Mouse (Mus musculus) embryonic facial prominence, embryonic 15.5 days (tissue): ENCODE results near the gene Slc2a8. TPM values are rescaled to one million over a fixed set of nuclear protein-coding genes. Genes with fewer than 3 reads are reported as not detected.
A peak's percentile ranks its signal among the peaks of the same experiment; 100 is the strongest.

ENCODE experiments used
- ATAC-seq: fragments of 200-750 bp; cut with Nextera tagmentation; 2 replicates; pipeline ENCODE4 v1.8.0; 2017; ENCODE audit warnings: low read depth, moderate TSS enrichment; ENCODE audit not compliant: insufficient number of reproducible peaks, low FRiP score, low TSS enrichment
- H3K27ac ChIP-seq: fragments of 300-500 bp; sonication (generic); replicated peaks from 2 replicates; pipeline ENCODE4 v1.5.1; 2015; ENCODE audit warnings: mild to moderate bottlenecking, inconsistent platforms
- H3K27me3 ChIP-seq: fragments of 300-500 bp; sonication (generic); 2 replicates; pipeline ENCODE4 v1.6.1; 2015; ENCODE audit warnings: inconsistent platforms
- H3K36me3 ChIP-seq: fragments of 300-500 bp; sonication (generic); 2 replicates; pipeline ENCODE4 v1.6.1; 2015; ENCODE audit warnings: mild to moderate bottlenecking, inconsistent platforms
- H3K4me1 ChIP-seq: fragments of 300-500 bp; sonication (generic); 2 replicates; pipeline ENCODE4 v1.6.1; 2015; ENCODE audit warnings: inconsistent platforms
- H3K4me2 ChIP-seq: fragments of 300-500 bp; sonication (generic); replicated peaks from 2 replicates; pipeline ENCODE4 v1.6.1; 2015; ENCODE audit warnings: mild to moderate bottlenecking, inconsistent platforms
- H3K4me3 ChIP-seq: fragments of 300-500 bp; sonication (generic); replicated peaks from 2 replicates; pipeline ENCODE4 v1.5.1; 2015; ENCODE audit warnings: mild to moderate bottlenecking, inconsistent platforms
- H3K9ac ChIP-seq: fragments of 300-500 bp; sonication (generic); 2 replicates; pipeline ENCODE4 v1.6.1; 2015; ENCODE audit warnings: inconsistent platforms
- H3K9me3 ChIP-seq: fragments of 300-500 bp; sonication (generic); replicated peaks from 2 replicates; pipeline ENCODE4 v1.6.1; 2016; ENCODE audit warnings: inconsistent platforms
- WGBS: fragments of 180-500 bp; shearing (Covaris S2); methylation state at CpG from one replicate; pipeline ENCODE4 v1.1.7; 2015; 5-methylcytosine and 5-hydroxymethylcytosine counted together
- polyA plus RNA-seq: library from polyadenylated mRNA; unstranded; fragments of >200 nt; fragmentation: Nextera tagmentation; extraction: Ambion mirVana; gene quantifications from 2 replicates; pipeline ENCODE4 v1.2.1, GENCODE M21; 2015

Slc2a8 gene
- polyA plus RNA-seq, 1 experiment from 2014 or later, result 25.2 TPM

DNA sequence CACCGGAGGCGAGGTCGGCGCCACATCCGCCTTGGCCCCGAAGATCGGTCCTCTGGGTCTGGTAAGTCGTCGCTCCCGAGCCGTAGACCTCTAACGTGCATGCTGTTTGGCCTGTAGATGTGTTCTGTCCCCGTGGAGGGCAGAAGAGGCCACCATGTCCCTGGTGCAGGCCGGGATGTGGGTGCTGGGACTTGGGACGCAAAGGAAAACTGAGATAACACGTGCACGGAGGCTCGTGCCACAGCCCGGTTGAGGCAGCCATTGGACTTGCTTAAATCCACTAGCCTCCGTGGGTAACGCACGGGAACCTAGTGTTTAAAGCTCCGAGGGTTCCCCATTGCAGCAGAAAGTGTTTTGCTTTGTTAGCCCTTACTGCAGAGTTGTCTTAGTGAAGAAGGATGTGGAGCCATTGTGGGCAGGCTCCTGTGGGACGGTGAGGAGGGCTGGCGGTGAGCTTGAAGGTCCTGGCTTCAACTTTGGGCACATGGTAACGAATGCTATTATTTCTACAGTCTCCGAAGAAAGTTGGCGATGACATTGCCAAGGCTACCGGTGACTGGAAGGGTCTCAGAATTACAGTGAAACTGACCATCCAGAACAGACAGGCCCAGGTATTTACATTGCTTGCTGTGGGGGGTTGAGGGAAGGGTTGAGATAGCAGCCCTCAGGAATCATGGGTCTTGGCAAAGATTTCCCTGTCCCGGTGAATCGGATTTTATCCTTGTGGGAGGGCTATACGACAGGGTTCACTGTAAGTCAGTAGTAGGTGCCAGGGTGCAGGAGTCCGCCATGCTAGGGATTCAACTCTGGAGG lies 19.6 kb downstream of the Slc2a8 start:
- Histone ChIP-seq H3K36me3 (peaks cover 25% of the 10 kb centered on the region), H3K27me3 (no peaks in the 10 kb centered on the region), H3K9ac (peak overlapping the region; percentile 70), H3K9me3 (no peaks in the 10 kb centered on the region), H3K4me3 (peak overlapping the region; percentile 64), H3K27ac (peak overlapping the region; percentile 89), H3K4me1 (peaks cover 40% of the 10 kb centered on the region), H3K4me2 (peak overlapping the region; percentile 58)
- no peak for ATAC-seq
- under 1% methylated on average over 33 of the region's 33 CpGs for WGBS

DNA sequence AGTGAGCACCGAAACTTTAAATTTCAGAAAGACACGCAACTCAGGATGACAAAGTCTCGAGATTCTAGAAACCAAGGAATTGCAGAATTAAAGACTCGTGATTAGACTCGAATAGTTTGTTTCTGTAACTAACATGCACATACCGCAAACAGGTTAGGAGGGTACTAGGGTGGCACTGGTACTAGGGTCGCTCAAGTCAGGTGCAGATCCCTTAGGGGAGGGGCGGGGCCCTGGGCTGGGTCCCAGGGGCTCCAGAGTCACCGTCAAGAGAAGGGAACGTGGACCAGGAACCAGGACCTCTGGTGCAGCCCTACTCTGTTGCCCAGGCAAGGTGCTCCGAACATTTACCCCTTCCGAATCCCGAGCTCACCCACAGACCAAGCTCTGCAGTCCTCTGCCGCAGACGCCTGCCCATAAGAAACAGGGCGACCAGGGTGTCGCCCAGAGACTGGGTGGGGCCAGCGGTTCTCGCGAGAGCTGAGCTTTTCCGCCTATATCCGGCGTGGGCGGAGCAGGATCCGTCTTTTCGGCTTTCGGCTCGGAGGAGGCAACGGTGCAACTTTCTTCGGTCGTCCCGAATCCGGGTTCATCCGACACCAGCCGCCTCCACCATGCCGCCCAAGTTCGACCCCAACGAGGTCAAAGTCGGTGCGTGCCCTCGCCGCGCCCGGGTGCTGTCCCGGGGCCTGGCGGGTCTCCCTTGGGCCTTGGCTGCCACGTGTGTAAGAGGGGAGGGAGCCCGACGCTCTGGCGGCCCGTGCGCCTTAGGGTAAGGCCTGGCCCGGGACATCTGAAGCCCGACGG lies 20.5 kb downstream of the Slc2a8 start, which contains the start of the genes Rpl12 and Lrsam1:
Gene Rpl12, plus strand, starts transcription at position 368 of the 804 bp plus-strand sequence.
Gene Lrsam1, minus strand, starts transcription at position 423 of the 804 bp plus-strand sequence.
- no peaks in the 10 kb centered on the region for H3K27me3 ChIP-seq
- 2% methylated on average over 55 of the region's 55 CpGs for WGBS
- peak within 1 kb of the TSS; percentile 89 for H3K27ac ChIP-seq
- H3K36me3 ChIP-seq, result peaks cover 31% of the 10 kb centered on the region
- peak within 1 kb of the TSS; percentile 58 for H3K4me2 ChIP-seq
- no peaks in the 10 kb centered on the region for H3K9me3 ChIP-seq
- H3K9ac ChIP-seq, result peak within 1 kb of the TSS; percentile 70
- H3K4me3 ChIP-seq, result peak within 1 kb of the TSS; percentile 64
- H3K4me1 ChIP-seq, result peaks cover 40% of the 10 kb centered on the region
- peak; percentile 88 for ATAC-seq

DNA sequence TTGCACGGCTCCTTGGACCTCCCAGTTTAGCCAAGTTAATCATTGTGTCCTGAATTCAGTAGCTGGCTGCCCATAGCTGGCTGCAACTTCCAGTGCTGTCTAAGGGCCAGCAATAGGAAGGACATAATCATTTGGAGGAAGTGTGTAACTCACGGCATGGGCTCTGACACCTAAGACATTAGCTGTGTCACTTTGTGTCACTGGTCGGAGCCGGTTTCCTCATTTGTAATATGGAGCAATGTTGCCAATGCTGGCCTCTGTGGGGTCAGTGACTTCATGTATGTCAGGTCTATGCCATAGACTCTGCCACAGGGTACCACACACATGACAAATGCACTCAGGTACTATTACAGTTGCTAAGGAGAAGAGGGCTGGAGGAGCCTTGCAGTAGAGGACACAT lies 21.6 kb downstream of the Slc2a8 start:
- 86% methylated on average over 4 of the region's 4 CpGs for WGBS
- Histone ChIP-seq H3K4me2 (peak overlapping the region; percentile 58), H3K4me1 (peaks cover 34% of the 10 kb centered on the region), H3K9ac (peak overlapping the region; percentile 52; the same call in 1 of the 2 replicates), H3K36me3 (peaks cover 37% of the 10 kb centered on the region), H3K4me3 (peak overlapping the region; percentile 64; the same call in 1 of the 2 replicates), H3K27me3 (no peaks in the 10 kb centered on the region), H3K27ac (no peak overlapping the region), H3K9me3 (no peaks in the 10 kb centered on the region)
- ATAC-seq, result no peak

GRCm38 (mm10) chr2:32957344-32957743 lies 24.5 kb downstream of the Slc2a8 start:
- H3K36me3 ChIP-seq, result peaks cover 36% of the 10 kb centered on the region
- no peak overlapping the region for H3K9ac ChIP-seq
- no peak overlapping the region for H3K4me3 ChIP-seq
- peaks cover 9% of the 10 kb centered on the region for H3K4me1 ChIP-seq
- WGBS, result 57% methylated on average over 8 of the region's 8 CpGs
- no peaks in the 10 kb centered on the region for H3K27me3 ChIP-seq
- H3K27ac ChIP-seq, result no peak overlapping the region
- ATAC-seq, result no peak
- H3K4me2 ChIP-seq, result no peak overlapping the region
- no peaks in the 10 kb centered on the region for H3K9me3 ChIP-seq

DNA sequence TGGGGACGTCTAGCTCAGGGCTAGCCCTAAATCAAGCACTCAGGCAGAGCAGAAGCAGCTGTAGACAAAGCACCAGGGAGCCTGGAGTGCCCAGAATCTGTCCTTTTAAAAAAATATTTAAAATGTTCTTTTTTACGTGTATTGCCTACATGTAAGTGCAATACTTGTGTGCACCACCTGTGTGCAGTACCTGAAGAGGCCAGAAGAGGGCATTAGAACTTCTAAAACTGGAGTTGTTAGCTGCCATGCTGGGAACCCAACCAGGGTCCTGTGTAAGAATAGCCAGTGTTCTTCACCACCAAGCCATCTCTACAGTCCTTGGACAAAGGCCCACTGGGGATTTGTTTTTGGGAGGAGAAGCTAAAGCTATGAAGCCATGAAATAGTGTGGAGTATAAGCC lies 27.3 kb downstream of the Slc2a8 start:
- H3K27ac ChIP-seq, result no peak overlapping the region
- no peak overlapping the region for H3K9ac ChIP-seq
- no peak for ATAC-seq
- 91% methylated on average over 2 of the region's 2 CpGs for WGBS
- H3K4me1 ChIP-seq, result no peaks in the 10 kb centered on the region
- H3K4me2 ChIP-seq, result no peak overlapping the region
- no peaks in the 10 kb centered on the region for H3K27me3 ChIP-seq
- H3K9me3 ChIP-seq, result no peaks in the 10 kb centered on the region
- no peak overlapping the region for H3K4me3 ChIP-seq
- peaks cover 52% of the 10 kb centered on the region for H3K36me3 ChIP-seq

GRCm38 (mm10) chr2:32947454-32947853 lies 34.4 kb downstream of the Slc2a8 start:
- Histone ChIP-seq H3K36me3 (peaks cover 59% of the 10 kb centered on the region), H3K27ac (no peak overlapping the region), H3K4me1 (no peaks in the 10 kb centered on the region), H3K4me2 (no peak overlapping the region), H3K4me3 (no peak overlapping the region), H3K9ac (no peak overlapping the region), H3K27me3 (no peaks in the 10 kb centered on the region), H3K9me3 (no peaks in the 10 kb centered on the region)
- 71% methylated on average over 11 of the region's 11 CpGs for WGBS
- ATAC-seq, result no peak; the same call in 1 of the 2 replicates

- Histone ChIP-seq H3K9me3 (no peaks in the 10 kb centered on the region), H3K4me1 (no peaks in the 10 kb centered on the region), H3K27me3 (no peaks in the 10 kb centered on the region), H3K4me3 (no peak overlapping the region), H3K9ac (no peak overlapping the region), H3K36me3 (peaks cover 70% of the 10 kb centered on the region), H3K4me2 (no peak overlapping the region), H3K27ac (no peak overlapping the region)
- no peak for ATAC-seq
- WGBS, result 95% methylated on average over 4 of the region's 4 CpGs
These were observed 41.4 kb downstream of the Slc2a8 start for GRCm38 (mm10) chr2:32940483-32940882.

GRCm38 (mm10) chr2:32939418-32939817 lies 42.5 kb downstream of the Slc2a8 start:
- H3K9ac ChIP-seq, result no peak overlapping the region
- H3K4me3 ChIP-seq, result no peak overlapping the region
- WGBS, result 76% methylated on average over 5 of the region's 5 CpGs
- H3K36me3 ChIP-seq, result peaks cover 69% of the 10 kb centered on the region
- H3K9me3 ChIP-seq, result no peaks in the 10 kb centered on the region
- no peak overlapping the region for H3K27ac ChIP-seq
- H3K4me2 ChIP-seq, result no peak overlapping the region
- no peak for ATAC-seq
- H3K4me1 ChIP-seq, result no peaks in the 10 kb centered on the region
- no peaks in the 10 kb centered on the region for H3K27me3 ChIP-seq

DNA sequence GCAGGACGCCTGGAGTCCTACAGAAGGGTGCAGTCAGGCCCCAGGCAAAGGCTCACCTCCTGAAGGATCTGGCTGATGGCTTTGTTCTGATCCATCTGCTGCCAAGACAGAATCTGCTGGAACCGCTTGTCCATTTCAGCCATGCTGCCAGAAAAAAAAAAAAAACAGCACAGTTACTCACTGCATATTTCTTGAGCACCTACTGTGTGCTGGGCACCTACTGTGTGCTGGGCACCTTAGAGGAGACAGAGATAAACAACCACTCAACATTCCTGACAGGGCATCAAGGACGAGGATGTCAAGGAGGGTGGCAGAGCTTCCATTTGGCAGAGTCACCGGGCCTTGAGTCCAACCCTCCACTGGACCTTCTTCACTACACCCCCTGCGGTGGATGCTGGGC lies 43.1 kb downstream of the Slc2a8 start:
- Histone ChIP-seq H3K4me2 (no peak overlapping the region), H3K4me3 (no peak overlapping the region), H3K4me1 (no peaks in the 10 kb centered on the region), H3K9me3 (no peaks in the 10 kb centered on the region), H3K27ac (no peak overlapping the region), H3K27me3 (no peaks in the 10 kb centered on the region), H3K36me3 (peaks cover 71% of the 10 kb centered on the region), H3K9ac (no peak overlapping the region)
- WGBS, result 89% methylated on average over 5 of the region's 5 CpGs
- no peak for ATAC-seq

GRCm38 (mm10) chr2:32931730-32932129 lies 50.2 kb downstream of the Slc2a8 start:
- Histone ChIP-seq H3K4me3 (no peak overlapping the region), H3K27me3 (no peaks in the 10 kb centered on the region), H3K36me3 (peaks cover 40% of the 10 kb centered on the region), H3K9ac (no peak overlapping the region), H3K4me2 (no peak overlapping the region), H3K4me1 (no peaks in the 10 kb centered on the region), H3K9me3 (no peaks in the 10 kb centered on the region), H3K27ac (no peak overlapping the region)
- 71% methylated on average over 7 of the region's 7 CpGs for WGBS
- ATAC-seq, result no peak
